Mouse (Mus musculus) C2C12 (cell line): ENCODE measurements around the gene Serpinh1. TPM values are rescaled to one million over a fixed set of nuclear protein-coding genes. Genes with fewer than 3 reads are reported as not detected.

Source experiments
- H3K27me3 ChIP-seq: one replicate; pipeline ENCODE4 v1.6.1; 2011; ENCODE audit not compliant: control insufficient read depth, insufficient read depth, insufficient read length
- H3K36me3 ChIP-seq: one replicate; pipeline ENCODE4 v1.6.1; 2011; ENCODE audit not compliant: control insufficient read depth, insufficient read depth
- H3K4me3 ChIP-seq: one replicate; pipeline ENCODE4 v1.5.1; 2011; ENCODE audit warnings: mild to moderate bottlenecking, control low read depth; ENCODE audit not compliant: poor library complexity, insufficient read depth, severe bottlenecking
- H3K79me2 ChIP-seq: one replicate; pipeline ENCODE4 v1.6.1; 2011; ENCODE audit not compliant: control insufficient read depth, insufficient read depth
- H3K79me3 ChIP-seq: one replicate; pipeline ENCODE4 v1.6.1; 2011; ENCODE audit warnings: low read depth, control low read depth
- H3ac ChIP-seq: one replicate; pipeline ENCODE3; 2011; ENCODE audit warnings: low read depth; ENCODE audit not compliant: control insufficient read depth, insufficient read length
- CEBPB ChIP-seq: IDR thresholded peaks from one replicate; pipeline ENCODE4 v1.6.1; 2011; ENCODE audit warnings: low read depth, mild to moderate bottlenecking, control low read depth, moderate library complexity
- CTCF ChIP-seq: IDR thresholded peaks from one replicate; pipeline ENCODE4 v1.5.1; 2011; ENCODE audit not compliant: control insufficient read depth, insufficient read depth, insufficient read length
- FOSL1 ChIP-seq: IDR thresholded peaks from one replicate; pipeline ENCODE4 v1.8.0; 2011; ENCODE audit warnings: mild to moderate bottlenecking, low read length; ENCODE audit not compliant: poor library complexity, insufficient read depth, severe bottlenecking
- MAX ChIP-seq: IDR thresholded peaks from one replicate; pipeline ENCODE4 v1.6.1; 2011; ENCODE audit warnings: mild to moderate bottlenecking, control low read depth
- MYOD1 ChIP-seq: IDR thresholded peaks from one replicate; pipeline ENCODE4 v1.6.1; 2011; ENCODE audit warnings: low read depth; ENCODE audit not compliant: control insufficient read depth, insufficient read length
- MYOG ChIP-seq: IDR thresholded peaks from one replicate; pipeline ENCODE4 v1.6.1; 2011; ENCODE audit not compliant: control insufficient read depth, insufficient read length; ENCODE audit errors: extremely low read depth
- USF1 ChIP-seq: IDR thresholded peaks from one replicate; pipeline ENCODE4 v1.6.1; 2011; ENCODE audit warnings: low read depth, mild to moderate bottlenecking, control low read depth, moderate library complexity
- polyA plus RNA-seq: library from polyadenylated mRNA; unstranded; fragments of >200 nt; fragmentation: generic; extraction: Trizol; gene quantifications from one replicate; pipeline ENCODE4 v1.2.1, GENCODE M21; 2012; ENCODE audit warnings: missing spikeins

Gene Serpinh1
- polyA plus RNA-seq, 1 experiment = 1,202 TPM

DNA sequence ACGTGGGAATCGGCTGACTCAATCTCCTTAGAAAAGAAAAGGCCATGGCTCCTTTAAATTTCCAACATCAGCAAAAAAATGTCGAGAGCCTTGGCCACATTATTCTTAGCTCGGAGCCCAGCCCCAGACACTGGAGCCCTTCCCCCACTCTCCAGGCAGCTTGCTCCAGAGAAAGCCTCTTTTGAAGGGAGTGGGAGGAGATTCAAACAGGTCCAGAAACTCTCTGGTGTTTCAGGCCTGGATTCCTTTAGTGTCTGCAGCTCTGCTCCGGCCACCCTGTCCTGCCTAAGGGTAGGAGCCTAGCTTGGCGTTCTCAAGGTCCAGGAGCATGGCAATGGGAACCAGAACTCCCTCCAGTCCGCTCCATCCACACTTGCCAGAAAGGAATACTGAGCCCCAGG lies 2.7 kb upstream of the Serpinh1 start:
- Histone ChIP-seq H3K27me3 (no peaks in the 10 kb centered on the region), H3K36me3 (peaks cover 5% of the 10 kb centered on the region), H3K79me3 (peaks cover 21% of the 10 kb centered on the region), H3K79me2 (peaks cover 29% of the 10 kb centered on the region), H3ac (peak overlapping the region; percentile 9), H3K4me3 (no peak overlapping the region)
- TF ChIP-seq MAX (no peak), MYOD1 (no peak), CEBPB (no peak), USF1 (no peak), CTCF (no peak), FOSL1 (no peak), MYOG (no peak)

GRCm38 (mm10) chr7:99351802-99352517 lies 1.1 kb downstream of the Serpinh1 start:
- Histone ChIP-seq H3K79me2 (peaks cover 66% of the 10 kb centered on the region), H3K4me3 (peak overlapping the region; percentile 64), H3K36me3 (peaks cover 43% of the 10 kb centered on the region), H3K27me3 (no peaks in the 10 kb centered on the region), H3ac (peak overlapping the region; percentile 75), H3K79me3 (peaks cover 52% of the 10 kb centered on the region)
- no peak for TF ChIP-seq MYOG
- peak; percentile 18 for TF ChIP-seq MAX
- TF ChIP-seq MYOD1 = no peak
- no peak for TF ChIP-seq FOSL1
- TF ChIP-seq USF1 = no peak
- TF ChIP-seq CTCF = no peak

DNA sequence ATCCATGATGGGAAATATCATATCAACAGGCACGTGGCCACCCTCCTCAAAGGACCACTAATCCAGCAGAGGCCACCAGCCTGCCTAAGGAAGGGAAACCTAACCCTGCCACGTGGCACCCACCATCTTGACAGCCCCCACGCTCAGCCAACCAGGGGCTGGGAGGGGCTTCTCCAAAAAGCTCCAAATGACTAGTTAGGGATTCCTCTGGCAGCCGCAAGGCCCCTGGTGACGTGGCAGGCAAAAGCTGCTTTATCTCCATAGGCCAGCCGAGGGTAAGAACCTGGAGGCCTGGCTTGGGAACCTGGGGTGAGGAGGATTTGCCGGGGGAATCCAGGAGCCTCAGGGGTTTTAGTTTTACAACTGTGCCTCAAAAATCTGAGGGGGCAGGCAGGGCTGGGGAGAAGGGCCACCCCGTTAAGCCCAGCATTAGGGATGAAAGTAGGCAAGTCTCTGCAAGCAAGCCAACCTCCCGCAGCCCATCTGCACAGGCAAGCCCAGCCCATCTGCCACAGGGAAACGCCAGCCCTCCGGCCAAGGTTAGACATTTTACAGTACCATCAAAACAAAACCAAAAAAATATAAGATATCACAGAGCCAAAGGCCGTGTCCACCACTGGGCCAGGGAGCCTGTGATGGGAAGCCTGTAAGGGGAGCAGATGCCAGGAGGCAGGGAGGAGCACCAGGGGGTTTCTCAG lies 1.8 kb downstream of the Serpinh1 start:
- Histone ChIP-seq H3ac (peak overlapping the region; percentile 75), H3K79me2 (peaks cover 72% of the 10 kb centered on the region), H3K36me3 (peaks cover 50% of the 10 kb centered on the region), H3K79me3 (peaks cover 52% of the 10 kb centered on the region), H3K27me3 (no peaks in the 10 kb centered on the region), H3K4me3 (peak overlapping the region; percentile 64)
- peak; percentile 80 for TF ChIP-seq MAX
- peak; percentile 66 for TF ChIP-seq USF1
- no peak for TF ChIP-seq MYOG

- Histone ChIP-seq H3ac (peak overlapping the region; percentile 75), H3K79me2 (peaks cover 72% of the 10 kb centered on the region), H3K36me3 (peaks cover 62% of the 10 kb centered on the region), H3K27me3 (no peaks in the 10 kb centered on the region), H3K4me3 (peak overlapping the region; percentile 64), H3K79me3 (peaks cover 56% of the 10 kb centered on the region)
- TF ChIP-seq MYOG = no peak
- TF ChIP-seq CTCF = no peak
- TF ChIP-seq MYOD1 = no peak
- no peak for TF ChIP-seq USF1
These were observed 3.0 kb downstream of the Serpinh1 start for GRCm38 (mm10) chr7:99349782-99350720.

- Histone ChIP-seq H3K79me2 (peaks cover 72% of the 10 kb centered on the region), H3K4me3 (no peak overlapping the region), H3ac (no peak overlapping the region), H3K27me3 (no peaks in the 10 kb centered on the region), H3K79me3 (peaks cover 56% of the 10 kb centered on the region), H3K36me3 (peaks cover 71% of the 10 kb centered on the region)
- TF ChIP-seq MYOD1 (no peak), CEBPB (no peak), FOSL1 (no peak), MYOG (no peak), USF1 (no peak), CTCF (no peak), MAX (no peak)
These were observed 4.2 kb downstream of the Serpinh1 start for GRCm38 (mm10) chr7:99348883-99349282.
